Mouse (Mus musculus) ovary, postnatal 10 days (tissue): ENCODE measurements at regions not wholly inside any gene's neighbourhood (a gene's known extent, or its start where the extent isn't known, plus 50 kb on each side); places are given as distances from the start of the nearest gene placed in this dataset.

Experiments
- DNase-seq: peaks from one replicate; pipeline ENCODE4 v3.0.0; 2022; ENCODE audit warnings: low spot score

GRCm38 (mm10) chr15:56139451-56139850 lies 1338.0 kb downstream of the Slc22a22 start:
- DNase-seq: no peak

DNA sequence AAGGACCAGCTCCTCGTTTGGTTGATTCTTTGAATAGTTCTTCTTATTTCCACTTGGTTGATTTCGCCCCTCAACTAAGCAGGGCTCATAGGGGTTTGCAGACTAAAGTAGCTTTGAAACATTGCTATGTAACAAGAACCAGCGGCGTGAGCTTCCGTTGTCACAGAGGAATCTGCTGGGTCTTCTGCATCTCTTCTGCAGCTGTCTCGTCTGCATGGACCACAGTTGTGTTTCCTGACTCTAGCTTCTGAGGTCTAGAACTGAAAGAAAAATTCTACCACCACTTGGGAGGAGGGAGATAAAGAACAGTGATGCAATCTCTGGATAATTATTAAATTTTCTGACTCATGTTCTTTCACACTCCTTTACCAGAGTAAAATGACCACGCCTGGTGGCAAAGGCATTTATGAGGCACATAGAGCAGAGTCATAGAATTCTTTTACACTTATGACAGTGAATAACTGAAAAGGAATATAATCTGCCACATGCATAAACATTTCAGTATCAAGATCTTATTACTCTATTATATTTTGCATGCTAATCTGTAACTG lies 1340.9 kb downstream of the Slc22a22 start:
- DNase-seq: no peak

DNA sequence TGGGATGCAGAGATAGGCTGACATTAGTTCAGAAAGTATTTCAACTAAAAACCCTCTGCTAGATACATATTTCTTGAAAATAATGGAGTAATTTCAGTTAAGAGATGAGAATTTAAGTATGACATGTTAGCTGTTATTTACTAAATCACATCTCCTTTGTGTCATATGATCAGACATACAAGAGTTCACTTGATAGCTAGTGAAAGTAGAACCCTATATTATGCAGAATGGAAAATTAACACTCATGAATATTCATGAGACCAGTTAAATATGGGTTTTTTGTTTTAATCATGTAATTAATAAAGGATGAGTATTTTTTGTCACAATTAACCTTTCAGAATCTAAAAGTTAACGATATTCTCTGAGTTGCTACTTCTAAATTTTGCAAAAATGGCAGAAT lies 1349.4 kb downstream of the Slc22a22 start:
- no peak for DNase-seq

- no peak for DNase-seq
Observed at GRCm38 (mm10) chr15:56119287-56120065, 1357.9 kb downstream of the Slc22a22 start.

DNA sequence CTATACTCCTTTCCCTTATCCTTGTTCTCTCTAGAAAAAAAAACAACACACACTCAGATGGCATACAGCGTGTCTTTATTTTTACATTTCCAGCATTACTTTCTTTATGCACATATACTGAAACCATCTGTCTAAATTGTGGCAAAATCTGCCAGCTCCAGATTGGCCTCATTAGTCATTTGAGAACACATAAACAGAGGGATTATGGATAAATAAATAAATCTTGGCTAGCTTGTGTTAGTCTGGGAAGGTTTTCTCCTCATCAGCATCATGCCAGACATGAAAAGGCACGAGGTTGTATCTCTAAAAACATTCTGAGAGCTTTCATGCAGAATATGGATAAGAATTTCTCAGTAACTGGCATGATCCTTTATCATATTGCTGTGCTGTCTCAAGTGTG lies 1369.1 kb downstream of the Slc22a22 start:
- DNase-seq: no peak

DNA sequence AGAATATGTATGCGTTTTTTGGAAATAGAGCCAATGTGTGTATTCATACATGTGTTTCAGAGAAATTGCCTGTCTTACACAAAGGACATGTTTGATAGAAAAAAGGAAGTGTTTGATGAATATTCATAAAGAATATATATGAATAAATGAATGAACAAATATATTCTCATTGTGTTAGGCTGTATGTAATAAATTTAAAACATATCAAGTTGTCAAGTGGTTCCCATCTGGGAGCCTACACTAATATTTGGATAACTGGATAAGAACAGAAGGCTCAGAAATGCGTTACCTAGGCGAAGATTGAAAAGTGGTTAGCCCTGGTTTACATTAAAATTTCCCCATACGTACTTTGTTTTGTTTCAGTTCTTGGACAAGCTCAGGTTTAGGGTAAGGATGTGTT lies 1369.7 kb downstream of the Slc22a22 start:
- DNase-seq: no peak

GRCm38 (mm10) chr15:56100133-56100735 lies 1377.2 kb downstream of the Slc22a22 start:
- no peak for DNase-seq

GRCm38 (mm10) chr15:56077838-56078567 lies 1399.4 kb downstream of the Slc22a22 start:
- no peak for DNase-seq

DNA sequence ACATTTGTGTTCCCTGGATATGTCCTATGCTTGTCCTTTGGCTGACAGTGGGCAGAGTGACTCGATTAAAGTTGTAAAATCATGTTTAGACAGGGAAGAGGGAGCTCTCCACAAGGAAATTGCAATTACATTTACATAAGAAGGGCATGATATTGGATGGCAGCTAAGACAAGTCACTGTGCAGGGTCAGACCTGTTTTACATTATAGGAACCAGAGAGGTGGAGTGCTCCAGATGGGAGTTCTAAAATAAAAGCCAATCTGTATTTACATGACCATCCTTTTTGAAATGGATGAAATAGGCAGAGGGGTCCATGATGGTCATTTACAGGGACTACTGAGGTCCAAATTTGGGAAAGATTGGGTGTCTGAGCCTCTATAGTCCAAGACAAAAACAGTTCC lies 1400.3 kb downstream of the Slc22a22 start:
- no peak for DNase-seq

- no peak for DNase-seq
Observed at GRCm38 (mm10) chr15:56076680-56077079, 1400.7 kb downstream of the Slc22a22 start.

DNA sequence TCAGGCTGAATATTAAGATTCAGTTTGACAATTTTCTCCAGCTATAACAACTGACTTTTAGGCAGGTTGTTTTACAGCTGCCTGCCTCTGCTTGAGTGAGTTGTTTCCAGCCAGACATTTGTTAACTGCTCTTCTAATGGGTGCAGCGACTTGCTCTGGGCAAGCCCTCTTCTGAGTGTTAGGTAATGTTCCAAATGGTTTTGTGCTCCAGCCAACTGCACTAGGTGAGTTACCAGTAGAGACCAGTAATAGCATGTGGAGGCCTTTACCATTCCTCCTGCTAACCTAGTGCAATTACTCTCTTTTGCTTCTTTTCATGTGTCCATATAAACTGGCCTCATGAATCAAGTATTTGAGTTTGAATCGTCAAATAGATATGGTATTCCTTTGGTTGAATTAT lies 1407.9 kb downstream of the Slc22a22 start:
- DNase-seq: no peak

GRCm38 (mm10) chr15:56067214-56067613 lies 1410.2 kb downstream of the Slc22a22 start:
- no peak for DNase-seq

DNA sequence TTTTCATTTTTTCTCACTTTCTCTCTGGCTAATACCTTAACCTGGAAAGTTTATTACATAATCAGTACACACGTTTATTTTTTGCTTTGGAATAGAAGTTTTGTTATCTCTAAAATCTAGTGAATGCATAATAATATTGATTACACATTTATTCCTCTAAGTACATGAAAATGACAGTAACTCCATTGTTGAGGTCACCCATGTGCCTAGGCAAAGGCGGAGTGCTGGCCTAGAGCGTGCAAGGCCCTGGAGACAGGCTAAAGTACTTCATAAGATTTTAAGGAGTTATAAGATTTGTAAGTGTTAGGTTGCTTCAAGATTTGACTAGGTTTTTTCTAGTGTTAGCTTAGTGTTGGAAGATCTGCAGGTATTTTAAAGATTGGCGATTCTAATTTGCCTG lies 1410.9 kb downstream of the Slc22a22 start:
- no peak for DNase-seq

DNA sequence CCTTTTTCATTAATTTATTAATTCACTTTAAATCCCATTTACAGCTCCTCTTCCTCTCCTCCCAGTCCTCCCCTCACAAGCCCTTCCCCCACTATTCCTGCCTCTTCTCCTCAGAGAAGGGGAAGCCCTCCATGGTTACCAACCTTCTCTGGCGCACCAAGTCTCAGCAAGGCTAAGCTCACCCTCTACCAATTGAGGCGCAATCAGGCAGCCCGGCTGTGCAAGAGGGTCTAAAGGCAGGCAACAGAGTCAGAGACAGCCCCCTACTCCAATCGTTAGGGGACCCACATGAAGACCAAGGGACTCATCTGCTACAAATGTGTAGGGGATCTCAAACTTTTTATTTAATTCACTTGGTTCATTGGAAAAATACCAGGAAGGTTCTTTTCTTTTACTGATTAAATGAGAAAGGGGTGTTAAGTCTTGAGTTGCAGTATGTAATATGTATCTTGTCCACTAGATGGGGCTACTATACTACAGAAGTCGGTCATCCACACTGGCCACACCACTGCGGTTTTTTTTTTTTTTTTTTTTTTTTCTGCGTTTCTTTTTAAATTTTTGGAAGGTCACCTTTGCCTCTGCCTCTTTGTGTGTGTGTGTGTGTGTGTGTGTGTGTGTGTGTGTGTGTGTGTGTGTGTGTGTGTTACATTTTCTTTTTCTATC lies 1411.4 kb downstream of the Slc22a22 start:
- DNase-seq: no peak

- no peak for DNase-seq
Observed at GRCm38 (mm10) chr15:56062576-56062975, 1414.8 kb downstream of the Slc22a22 start.

GRCm38 (mm10) chr15:56061326-56061725 lies 1416.1 kb downstream of the Slc22a22 start:
- DNase-seq: no peak

- no peak for DNase-seq
Observed at GRCm38 (mm10) chr15:56050716-56051115, 1426.7 kb downstream of the Slc22a22 start.

DNA sequence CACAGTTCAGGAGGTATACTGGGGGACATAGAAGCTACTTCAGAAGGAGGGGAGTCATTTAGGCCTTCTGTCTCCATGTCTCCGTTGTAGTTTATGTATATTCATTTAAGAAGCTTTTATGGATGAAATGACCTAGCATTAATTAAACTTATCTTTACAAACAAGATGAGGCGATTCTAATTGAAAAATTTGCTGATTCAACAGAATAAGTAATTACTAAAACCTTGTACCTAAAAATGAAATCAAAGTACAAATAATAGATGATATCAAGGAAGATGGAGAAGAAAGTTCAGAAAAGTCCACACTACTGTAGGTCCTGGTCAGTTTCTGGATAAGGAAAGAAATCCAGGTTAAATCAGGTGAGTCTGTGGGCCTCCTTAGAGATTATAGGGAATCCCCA lies 1429.6 kb downstream of the Slc22a22 start:
- no peak for DNase-seq

DNA sequence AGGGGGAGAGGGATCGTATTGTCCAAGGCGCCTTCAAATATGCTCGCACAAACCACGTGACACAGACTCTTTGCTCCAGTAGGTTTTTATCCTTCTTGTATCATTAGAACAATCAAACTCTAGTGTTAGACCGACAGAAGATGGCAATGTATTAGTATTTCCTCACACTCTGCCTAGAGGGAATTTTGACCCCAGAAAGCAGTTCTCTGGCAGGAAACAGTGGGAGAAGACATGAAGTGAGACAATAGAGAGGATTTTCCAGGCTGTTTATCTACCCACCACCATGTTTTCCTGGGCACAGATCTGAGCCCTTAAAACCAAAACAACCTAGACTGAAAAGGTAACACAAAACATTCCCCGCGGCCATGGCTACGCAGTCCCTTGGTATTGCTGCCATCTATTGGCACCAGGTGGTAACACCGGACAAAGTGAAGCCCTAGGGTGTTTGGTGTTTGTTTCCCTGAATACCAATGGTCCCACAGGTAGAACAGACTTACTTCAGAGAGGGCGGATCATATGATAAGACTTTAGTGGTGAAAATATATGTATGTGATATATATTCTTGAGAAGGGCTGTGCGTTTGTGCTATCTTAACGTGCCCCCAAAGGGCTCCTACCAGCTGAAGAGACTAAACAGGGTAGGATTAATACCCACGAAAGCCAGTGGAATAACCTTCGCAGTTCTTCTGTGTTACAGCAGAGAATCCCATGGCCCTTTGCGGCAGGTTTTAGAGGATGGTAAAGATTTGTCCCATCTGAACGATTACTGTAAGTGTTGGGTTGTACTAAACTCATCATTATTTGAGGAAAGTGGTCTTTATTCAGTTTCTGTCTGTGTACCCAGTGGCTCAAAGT lies 1430.5 kb downstream of the Slc22a22 start:
- peak; percentile 52 for DNase-seq

DNA sequence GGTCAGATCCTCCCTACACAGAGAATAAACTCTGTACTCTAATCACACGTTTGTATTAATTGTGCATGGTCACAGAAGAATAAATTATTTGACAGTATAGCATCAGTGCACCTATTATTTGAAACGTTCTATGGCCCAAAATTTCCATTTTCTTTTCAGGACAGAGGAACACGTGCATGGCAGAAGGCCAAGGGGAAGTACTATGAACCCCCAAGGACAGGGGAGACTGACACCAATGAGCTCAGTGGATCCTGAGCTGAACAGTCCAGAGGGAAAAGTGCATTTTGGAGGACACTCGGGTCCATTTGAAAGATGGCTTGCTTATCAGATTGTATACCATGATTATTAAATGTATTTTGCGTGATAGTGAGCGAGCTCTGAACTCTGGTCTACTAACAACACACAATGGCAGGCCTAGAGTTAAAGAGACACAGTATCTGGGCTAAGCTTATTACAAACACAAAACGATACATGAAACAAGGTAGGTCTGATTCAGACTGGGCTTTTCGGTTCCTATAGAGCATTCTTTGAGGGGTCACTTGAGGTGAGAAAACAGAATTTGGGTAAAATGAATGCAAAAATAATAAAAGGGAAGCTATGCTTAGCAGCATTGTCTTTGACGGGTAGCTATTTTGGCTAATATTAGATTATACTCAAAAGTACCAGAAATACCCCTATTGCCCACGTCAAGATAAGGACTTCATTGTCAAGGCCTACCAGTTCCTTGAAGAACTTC lies 1431.7 kb downstream of the Slc22a22 start:
- no peak for DNase-seq

- no peak for DNase-seq
Observed at GRCm38 (mm10) chr15:56043282-56043681, 1434.1 kb downstream of the Slc22a22 start.
